Mouse (Mus musculus): ENCODE results near the gene Hif3a. TPM values are rescaled to one million over a fixed set of nuclear protein-coding genes. Genes with fewer than 3 reads are reported as not detected.

Hif3a gene
- polyA plus RNA-seq, 1 experiment from 2014 or later, result 25.2 TPM

- WGBS, result 94% methylated on average over 7 of the region's 7 CpGs
- Histone ChIP-seq H3K4me1 (ENCODE audit: insufficient read depth, low read length) (no peaks in the 10 kb centered on the region), H3K9me3 (ENCODE audit: low read length) (no peaks in the 10 kb centered on the region), H3K27ac (ENCODE audit: low read length) (no peak overlapping the region), H3K27me3 (ENCODE audit: insufficient read depth, low read length) (no peaks in the 10 kb centered on the region), H3K9ac (replicated peaks; ENCODE audit: low read length) (no peak overlapping the region), H3K4me2 (replicated peaks; ENCODE audit: low read depth, low read length) (no peak overlapping the region), H3K36me3 (ENCODE audit: insufficient read depth, low read length) (peaks cover 94% of the 10 kb centered on the region), H3K4me3 (ENCODE audit: low read length) (no peak overlapping the region)
- no peak for ATAC-seq (ENCODE audit: low FRiP score, low TSS enrichment)
These were observed 50.2 kb downstream of the Hif3a start for GRCm38 (mm10) chr7:17011909-17012590.

DNA sequence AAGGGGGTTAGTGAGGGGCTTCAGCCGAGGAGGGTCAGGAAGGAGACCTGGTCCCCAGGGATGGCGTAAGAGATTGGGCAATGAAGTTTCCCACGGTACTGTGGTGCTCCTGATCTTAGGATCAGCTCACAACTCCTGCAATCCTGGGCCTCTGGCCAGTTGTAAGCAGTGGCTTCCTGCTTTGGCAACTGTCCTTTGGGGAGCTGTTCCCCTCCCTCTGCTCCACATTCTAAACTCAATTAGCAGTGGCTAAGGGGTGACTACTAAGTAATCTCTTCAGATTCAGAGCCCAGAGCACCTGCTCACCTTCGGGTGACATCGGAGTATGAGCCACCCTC lies 52.2 kb downstream of the Hif3a start:
- Histone ChIP-seq H3K4me2 (replicated peaks; ENCODE audit: low read depth, low read length) (no peak overlapping the region), H3K36me3 (ENCODE audit: insufficient read depth, low read length) (peaks cover 93% of the 10 kb centered on the region), H3K27ac (ENCODE audit: low read length) (no peak overlapping the region), H3K9me3 (ENCODE audit: low read length) (no peaks in the 10 kb centered on the region), H3K4me3 (ENCODE audit: low read length) (no peak overlapping the region), H3K27me3 (ENCODE audit: insufficient read depth, low read length) (no peaks in the 10 kb centered on the region), H3K4me1 (ENCODE audit: insufficient read depth, low read length) (no peaks in the 10 kb centered on the region), H3K9ac (replicated peaks; ENCODE audit: low read length) (no peak overlapping the region)
- no peak for ATAC-seq (ENCODE audit: low FRiP score, low TSS enrichment)
- 88% methylated on average over 5 of the region's 5 CpGs for WGBS

- Histone ChIP-seq H3K4me1 (ENCODE audit: insufficient read depth, low read length) (no peaks in the 10 kb centered on the region), H3K4me2 (replicated peaks; ENCODE audit: low read depth, low read length) (no peak overlapping the region), H3K36me3 (ENCODE audit: insufficient read depth, low read length) (peaks cover 91% of the 10 kb centered on the region), H3K9ac (replicated peaks; ENCODE audit: low read length) (no peak overlapping the region), H3K9me3 (ENCODE audit: low read length) (no peaks in the 10 kb centered on the region), H3K27ac (ENCODE audit: low read length) (no peak overlapping the region), H3K4me3 (ENCODE audit: low read length) (no peak overlapping the region), H3K27me3 (ENCODE audit: insufficient read depth, low read length) (no peaks in the 10 kb centered on the region)
- ATAC-seq (ENCODE audit: low FRiP score, low TSS enrichment), result no peak
- WGBS, result 92% methylated on average over 16 of the region's 16 CpGs
These were observed 52.8 kb downstream of the Hif3a start for GRCm38 (mm10) chr7:17009326-17010009.

DNA sequence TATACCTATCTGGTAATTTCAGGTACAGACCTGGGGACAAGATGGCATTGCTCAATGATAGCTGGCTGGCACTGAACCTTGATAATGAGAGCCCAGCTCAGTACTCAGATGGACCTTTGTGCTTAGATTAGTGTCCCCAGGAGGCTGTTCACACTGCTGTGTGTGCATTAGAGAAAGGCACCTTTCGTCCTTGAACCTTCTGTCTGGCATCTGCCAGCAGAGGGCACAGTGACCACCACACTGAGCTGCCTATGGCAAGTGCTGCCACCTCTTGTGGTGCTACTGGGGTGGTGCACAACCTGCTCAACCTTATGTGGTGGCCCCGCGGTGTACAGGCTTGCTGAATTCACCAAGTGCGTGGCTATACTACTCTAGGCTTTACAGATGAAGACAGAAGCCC lies 54.9 kb downstream of the Hif3a start:
- H3K36me3 ChIP-seq (ENCODE audit: insufficient read depth, low read length), result peaks cover 76% of the 10 kb centered on the region
- no peaks in the 10 kb centered on the region for H3K9me3 ChIP-seq (ENCODE audit: low read length)
- H3K4me1 ChIP-seq (ENCODE audit: insufficient read depth, low read length), result no peaks in the 10 kb centered on the region
- H3K27me3 ChIP-seq (ENCODE audit: insufficient read depth, low read length), result no peaks in the 10 kb centered on the region
- no peak overlapping the region for H3K4me2 ChIP-seq (replicated peaks; ENCODE audit: low read depth, low read length)
- 0 out of 2 replicates have a peak, but pooled peaks have one; percentile 40 for ATAC-seq (ENCODE audit: low FRiP score, low TSS enrichment)
- WGBS, result 79% methylated on average over 4 of the region's 4 CpGs
- H3K27ac ChIP-seq (ENCODE audit: low read length), result no peak overlapping the region
- H3K9ac ChIP-seq (replicated peaks; ENCODE audit: low read length), result no peak overlapping the region
- H3K4me3 ChIP-seq (ENCODE audit: low read length), result no peak overlapping the region

DNA sequence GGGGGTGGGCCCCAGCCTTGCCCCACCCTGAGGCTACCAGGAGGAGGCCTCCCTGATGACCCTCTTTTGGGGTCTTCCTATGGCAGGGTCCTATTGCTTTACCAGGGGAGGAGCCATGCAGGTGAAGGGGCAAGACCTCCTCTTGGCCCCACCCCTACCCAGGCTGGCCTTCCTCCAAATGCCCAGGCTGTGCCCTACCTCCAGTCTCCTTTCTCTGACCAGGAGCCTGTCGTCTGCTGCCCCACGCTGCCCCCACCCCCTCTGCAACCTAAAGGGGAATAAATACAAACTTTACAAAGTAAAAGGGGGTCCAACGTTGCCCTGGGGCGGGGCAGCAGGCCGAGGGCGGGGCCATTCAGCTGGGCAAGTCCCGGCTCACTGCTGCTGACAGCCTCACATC lies 57.5 kb downstream of the Hif3a start:
- Histone ChIP-seq H3K27ac (ENCODE audit: low read length) (no peak overlapping the region), H3K4me3 (ENCODE audit: low read length) (no peak overlapping the region), H3K4me2 (replicated peaks; ENCODE audit: low read depth, low read length) (no peak overlapping the region), H3K4me1 (ENCODE audit: insufficient read depth, low read length) (no peaks in the 10 kb centered on the region), H3K36me3 (ENCODE audit: insufficient read depth, low read length) (peaks cover 67% of the 10 kb centered on the region), H3K27me3 (ENCODE audit: insufficient read depth, low read length) (no peaks in the 10 kb centered on the region), H3K9ac (replicated peaks; ENCODE audit: low read length) (no peak overlapping the region), H3K9me3 (ENCODE audit: low read length) (no peaks in the 10 kb centered on the region)
- 81% methylated on average over 7 of the region's 7 CpGs for WGBS
- no peak for ATAC-seq (ENCODE audit: low FRiP score, low TSS enrichment)

DNA sequence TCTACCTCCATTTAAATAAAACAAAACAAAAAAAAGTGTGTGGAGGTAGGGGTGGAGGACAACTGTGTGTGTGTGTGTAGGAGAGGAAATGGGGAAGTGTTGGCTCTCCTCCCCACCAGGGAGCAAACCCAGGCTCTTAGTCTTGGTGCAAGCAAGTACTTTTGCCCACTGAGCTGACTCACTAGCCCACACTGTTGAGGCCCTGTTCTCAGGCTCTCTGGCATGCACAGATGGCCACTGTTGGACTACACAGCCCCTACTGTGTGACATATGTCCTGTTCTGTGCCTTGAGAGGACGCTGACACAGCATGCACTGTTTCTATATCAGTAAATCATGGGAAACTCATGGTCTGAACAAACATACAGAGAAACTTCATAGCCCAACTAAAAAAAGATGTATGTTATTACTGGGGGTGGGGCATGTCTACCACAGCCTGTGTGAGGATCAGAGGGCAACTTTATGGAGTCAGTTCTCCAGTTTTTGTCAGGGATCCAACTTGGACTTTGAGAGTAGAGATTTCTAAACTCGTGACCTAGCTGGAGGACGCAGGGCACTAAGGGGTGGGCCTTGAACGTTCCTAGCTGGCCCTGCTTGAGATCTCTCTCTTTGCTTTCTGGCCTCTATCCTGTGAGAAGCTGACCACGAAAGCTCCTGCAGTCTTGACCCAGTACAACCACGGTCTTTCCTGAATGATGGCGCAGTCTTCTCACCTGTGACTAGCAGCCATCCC lies 58.8 kb downstream of the Hif3a start:
- H3K4me1 ChIP-seq (ENCODE audit: insufficient read depth, low read length), result no peaks in the 10 kb centered on the region
- H3K27me3 ChIP-seq (ENCODE audit: insufficient read depth, low read length), result no peaks in the 10 kb centered on the region
- ATAC-seq (ENCODE audit: low FRiP score, low TSS enrichment), result no peak; the same call in 1 of the 2 replicates
- no peak overlapping the region for H3K4me2 ChIP-seq (replicated peaks; ENCODE audit: low read depth, low read length)
- H3K4me3 ChIP-seq (ENCODE audit: low read length), result no peak overlapping the region
- 63% methylated on average over 7 of the region's 7 CpGs for WGBS
- H3K9me3 ChIP-seq (ENCODE audit: low read length), result no peaks in the 10 kb centered on the region
- H3K36me3 ChIP-seq (ENCODE audit: insufficient read depth, low read length), result peaks cover 58% of the 10 kb centered on the region
- peak overlapping the region; percentile 35; the same call in 1 of the 2 replicates for H3K27ac ChIP-seq (ENCODE audit: low read length)
- H3K9ac ChIP-seq (replicated peaks; ENCODE audit: low read length), result no peak overlapping the region

DNA sequence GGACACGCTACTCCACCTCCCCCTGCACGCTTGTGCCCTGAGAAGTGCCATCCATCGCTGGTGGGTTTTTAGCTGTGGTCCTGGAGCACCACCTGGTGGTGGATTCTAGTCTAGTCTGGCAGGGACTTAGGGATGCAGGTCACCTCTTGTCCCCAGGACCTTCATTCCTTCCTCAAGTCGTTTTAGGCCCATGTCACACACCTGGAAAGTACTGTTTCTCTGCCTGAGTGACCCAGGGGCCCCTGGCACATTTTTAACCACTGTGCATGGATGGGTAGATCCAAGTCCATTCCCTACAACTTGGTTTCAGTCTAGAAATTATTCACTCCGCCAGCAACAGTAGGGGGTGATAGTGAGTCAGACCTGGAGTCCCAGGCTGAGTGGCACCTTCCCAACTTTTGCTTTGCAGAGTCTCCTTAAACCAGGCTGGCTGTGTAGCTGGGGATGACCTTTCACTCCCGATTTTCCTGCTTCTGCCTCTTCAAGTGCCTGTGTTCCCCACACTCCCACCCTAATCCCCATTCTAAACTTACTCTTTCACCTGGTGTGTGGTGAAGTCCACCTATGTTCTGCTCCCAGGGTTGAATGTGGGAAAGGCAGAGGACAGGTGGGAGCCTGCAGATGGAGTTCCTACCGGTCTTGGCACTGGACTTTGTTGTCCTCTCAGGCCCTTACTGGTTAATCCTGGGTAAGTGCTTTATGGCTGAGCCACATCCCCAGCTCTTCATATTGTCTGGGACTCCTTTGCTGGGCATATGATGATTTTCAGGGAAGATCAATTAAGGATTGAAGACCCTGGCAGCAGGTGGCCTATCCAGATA lies 59.6 kb downstream of the Hif3a start:
- no peaks in the 10 kb centered on the region for H3K9me3 ChIP-seq (ENCODE audit: low read length)
- no peak overlapping the region for H3K4me3 ChIP-seq (ENCODE audit: low read length)
- H3K4me1 ChIP-seq (ENCODE audit: insufficient read depth, low read length), result no peaks in the 10 kb centered on the region
- H3K9ac ChIP-seq (replicated peaks; ENCODE audit: low read length), result no peak overlapping the region
- WGBS, result 11% methylated on average over 7 of the region's 7 CpGs
- peak; percentile 56 for ATAC-seq (ENCODE audit: low FRiP score, low TSS enrichment)
- no peaks in the 10 kb centered on the region for H3K27me3 ChIP-seq (ENCODE audit: insufficient read depth, low read length)
- H3K27ac ChIP-seq (ENCODE audit: low read length), result peak overlapping the region; percentile 35
- peaks cover 56% of the 10 kb centered on the region for H3K36me3 ChIP-seq (ENCODE audit: insufficient read depth, low read length)
- no peak overlapping the region for H3K4me2 ChIP-seq (replicated peaks; ENCODE audit: low read depth, low read length)

DNA sequence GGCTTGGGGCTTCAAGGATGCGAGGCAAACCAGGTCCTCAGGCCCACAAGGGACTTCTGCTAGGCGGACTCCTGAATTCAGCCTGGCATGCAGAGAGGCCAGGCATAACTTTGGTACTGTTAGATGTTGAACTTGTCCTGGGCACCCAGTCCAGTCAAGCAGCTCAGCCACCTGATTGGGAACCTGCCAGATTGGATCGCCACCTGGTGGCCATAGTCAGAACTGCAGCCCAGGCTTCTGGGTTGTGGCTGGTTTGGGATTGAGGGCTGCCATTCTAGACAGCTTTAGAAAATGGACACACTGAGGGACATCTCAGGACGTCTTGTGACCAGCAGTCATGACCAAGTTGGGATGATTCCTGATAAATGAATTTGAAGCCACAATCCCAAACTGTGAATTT lies 62.6 kb downstream of the Hif3a start:
- no peak for ATAC-seq (ENCODE audit: low FRiP score, low TSS enrichment)
- H3K9me3 ChIP-seq (ENCODE audit: low read length), result no peaks in the 10 kb centered on the region
- peaks cover 25% of the 10 kb centered on the region for H3K4me1 ChIP-seq (ENCODE audit: insufficient read depth, low read length)
- H3K36me3 ChIP-seq (ENCODE audit: insufficient read depth, low read length), result peaks cover 35% of the 10 kb centered on the region
- 28% methylated on average over 4 of the region's 4 CpGs for WGBS
- H3K27me3 ChIP-seq (ENCODE audit: insufficient read depth, low read length), result no peaks in the 10 kb centered on the region
- H3K4me3 ChIP-seq (ENCODE audit: low read length), result no peak overlapping the region
- no peak overlapping the region for H3K27ac ChIP-seq (ENCODE audit: low read length)
- no peak overlapping the region for H3K4me2 ChIP-seq (replicated peaks; ENCODE audit: low read depth, low read length)
- no peak overlapping the region for H3K9ac ChIP-seq (replicated peaks; ENCODE audit: low read length)

DNA sequence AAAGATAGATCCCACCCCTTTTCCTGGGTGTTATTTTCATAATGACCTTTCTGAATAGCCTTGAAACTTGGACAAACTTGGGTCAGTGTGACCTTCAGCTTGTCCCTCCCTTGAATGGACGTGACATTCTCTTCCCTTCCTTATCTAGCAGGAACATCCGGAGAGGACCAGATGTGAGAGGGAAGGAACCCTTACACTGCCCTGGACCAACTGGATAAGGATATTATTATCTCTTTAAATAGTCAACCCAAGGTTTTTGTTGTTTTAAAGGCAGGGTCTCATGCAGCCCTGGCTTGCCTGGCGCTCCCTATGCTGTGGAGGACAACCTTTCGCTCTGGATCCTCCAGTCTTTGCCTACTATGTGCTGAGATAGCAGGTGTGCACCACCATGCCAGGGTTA lies 63.0 kb downstream of the Hif3a start:
- Histone ChIP-seq H3K9me3 (ENCODE audit: low read length) (no peaks in the 10 kb centered on the region), H3K27ac (ENCODE audit: low read length) (no peak overlapping the region), H3K4me1 (ENCODE audit: insufficient read depth, low read length) (peaks cover 25% of the 10 kb centered on the region), H3K36me3 (ENCODE audit: insufficient read depth, low read length) (peaks cover 35% of the 10 kb centered on the region), H3K4me2 (replicated peaks; ENCODE audit: low read depth, low read length) (no peak overlapping the region), H3K27me3 (ENCODE audit: insufficient read depth, low read length) (no peaks in the 10 kb centered on the region), H3K9ac (replicated peaks; ENCODE audit: low read length) (no peak overlapping the region), H3K4me3 (ENCODE audit: low read length) (no peak overlapping the region)
- 76% methylated on average over 4 of the region's 4 CpGs for WGBS
- ATAC-seq (ENCODE audit: low FRiP score, low TSS enrichment), result no peak
